Mouse (Mus musculus) heart, postnatal 10 days (tissue): Measurements from ENCODE around the gene Krtap27-1. TPM values are rescaled to one million over a fixed set of nuclear protein-coding genes. Genes with fewer than 3 reads are reported as not detected.

ENCODE experiments used
- DNase-seq, 2 experiments: peaks; one replicate each; pipeline ENCODE4 v3.0.0; 2021
- intact Hi-C: fragments of 180-260 bp; cut with DNase I; formaldehyde crosslinking; loops from one replicate; pipeline ENCODE4 v1.15.1; 2025
- total RNA-seq, 2 experiments: library from RNA; stranded (reverse); gene quantifications; 2 replicates each; pipeline ENCODE4 v1.2.3; 2021

The Krtap27-1 gene
- total RNA-seq = not detected

GRCm38 (mm10) chr16:88671571-88671970, at the start of gene Krtap27-1:
Krtap27-1 (minus strand) TSS chr16:88671671.
- intact Hi-C loops = no loop called here
- DNase-seq = no peak

- DNase-seq = no peak
- intact Hi-C loops = no loop called here
Measured at GRCm38 (mm10) chr16:88720031-88720430, 48.6 kb upstream of the Krtap27-1 start.

- intact Hi-C loops = no loop called here
- no peak for DNase-seq
Measured at GRCm38 (mm10) chr16:88716549-88716948, 45.1 kb upstream of the Krtap27-1 start.

GRCm38 (mm10) chr16:88711245-88711644, 39.8 kb upstream of the Krtap27-1 start:
- DNase-seq = no peak
- intact Hi-C loops = no loop called here

GRCm38 (mm10) chr16:88710757-88711156, 39.3 kb upstream of the Krtap27-1 start:
- intact Hi-C loops = no loop called here
- DNase-seq = no peak

GRCm38 (mm10) chr16:88707496-88708012, 36.1 kb upstream of the Krtap27-1 start, which contains the start of gene 2310061N02Rik:
2310061N02Rik (minus strand) TSS chr16:88707962.
- intact Hi-C loops = no loop called here
- DNase-seq = no peak

GRCm38 (mm10) chr16:88701072-88701864, 29.8 kb upstream of the Krtap27-1 start:
- intact Hi-C loops = no loop called here

GRCm38 (mm10) chr16:88696256-88696655, 24.8 kb upstream of the Krtap27-1 start:
- DNase-seq = no peak
- intact Hi-C loops = no loop called here

More at GRCm38 (mm10) chr16:88701072-88701864, 29.8 kb upstream of the Krtap27-1 start:
- peak in 1 of 2 experiments; percentile 1 for DNase-seq

GRCm38 (mm10) chr16:88681282-88681681, 9.8 kb upstream of the Krtap27-1 start:
- DNase-seq = no peak
- intact Hi-C loops = no loop called here

GRCm38 (mm10) chr16:88679099-88679498, 7.6 kb upstream of the Krtap27-1 start:
- intact Hi-C loops = no loop called here

GRCm38 (mm10) chr16:88657426-88657825, 14.0 kb downstream of the Krtap27-1 start:
- DNase-seq = peak; percentile 10 to 11
- intact Hi-C loops = no loop called here

More at GRCm38 (mm10) chr16:88679099-88679498, 7.6 kb upstream of the Krtap27-1 start:
- DNase-seq = no peak

- intact Hi-C loops = no loop called here
- no peak for DNase-seq
Measured at GRCm38 (mm10) chr16:88651952-88652351, 19.5 kb downstream of the Krtap27-1 start.

- intact Hi-C loops = no loop called here
- DNase-seq = no peak
Measured at GRCm38 (mm10) chr16:88651082-88651481, 20.4 kb downstream of the Krtap27-1 start.

- DNase-seq = no peak
- intact Hi-C loops = no loop called here
Measured at GRCm38 (mm10) chr16:88647358-88647846, 24.1 kb downstream of the Krtap27-1 start, which contains the start of gene Krtap26-1. Krtap26-1 (minus strand) TSS chr16:88647796.

GRCm38 (mm10) chr16:88646366-88647111, 24.9 kb downstream of the Krtap27-1 start:
- DNase-seq = no peak
- intact Hi-C loops = no loop called here

- DNase-seq = no peak
- intact Hi-C loops = no loop called here
Measured at GRCm38 (mm10) chr16:88640053-88640452, 31.4 kb downstream of the Krtap27-1 start.

GRCm38 (mm10) chr16:88635142-88635541, 36.3 kb downstream of the Krtap27-1 start:
- peak; percentile 21 to 27 for DNase-seq
- intact Hi-C loops = no loop called here

- no peak for DNase-seq
- intact Hi-C loops = no loop called here
Measured at GRCm38 (mm10) chr16:88631474-88631873, 40.0 kb downstream of the Krtap27-1 start.

GRCm38 (mm10) chr16:88627566-88627965, 43.9 kb downstream of the Krtap27-1 start, which contains the start of gene 2310079G19Rik:
2310079G19Rik (minus strand) TSS chr16:88627666.
- intact Hi-C loops = no loop called here
- no peak for DNase-seq
